Mouse (Mus musculus) heart, embryonic 13.5 days (tissue): ENCODE results near the gene Pex12. TPM values are rescaled to one million over a fixed set of nuclear protein-coding genes. Genes with fewer than 3 reads are reported as not detected.
"Not testable (repeated sequence)": the region's sequence is repeated elsewhere in the genome, so short reads cannot be mapped to it uniquely, and the experiment has no call there.

Experiments
- ATAC-seq: fragments of 200-750 bp; cut with Nextera tagmentation; 2 replicates; pipeline ENCODE4 v1.8.0; 2017; ENCODE audit warnings: moderate TSS enrichment; ENCODE audit not compliant: insufficient number of reproducible peaks, low FRiP score, low TSS enrichment; ENCODE audit errors: extremely low read depth
- H3K27ac ChIP-seq: fragments of 300-500 bp; sonication (generic); replicated peaks from 2 replicates; pipeline ENCODE4 v1.5.1; 2015; ENCODE audit warnings: moderate library complexity, mild to moderate bottlenecking, inconsistent platforms
- H3K27me3 ChIP-seq: fragments of 300-500 bp; sonication (generic); replicated peaks from 2 replicates; pipeline ENCODE4 v1.6.1; 2015; ENCODE audit warnings: mild to moderate bottlenecking, inconsistent platforms
- H3K36me3 ChIP-seq: fragments of 300-500 bp; sonication (generic); 2 replicates; pipeline ENCODE4 v1.6.1; 2015; ENCODE audit warnings: mild to moderate bottlenecking, inconsistent platforms
- H3K4me1 ChIP-seq: fragments of 300-500 bp; sonication (generic); 2 replicates; pipeline ENCODE4 v1.6.1; 2015; ENCODE audit warnings: inconsistent platforms
- H3K4me2 ChIP-seq: fragments of 300-500 bp; sonication (generic); 2 replicates; pipeline ENCODE4 v1.6.1; 2015; ENCODE audit warnings: inconsistent platforms, mild to moderate bottlenecking, moderate library complexity
- H3K4me3 ChIP-seq: fragments of 300-500 bp; sonication (generic); 2 replicates; pipeline ENCODE4 v1.5.1; 2015; ENCODE audit warnings: moderate library complexity, mild to moderate bottlenecking, inconsistent platforms
- H3K9ac ChIP-seq: fragments of 300-500 bp; sonication (generic); 2 replicates; pipeline ENCODE4 v1.6.1; 2015; ENCODE audit warnings: inconsistent platforms, mild to moderate bottlenecking, moderate library complexity
- H3K9me3 ChIP-seq: fragments of 300-500 bp; sonication (generic); 2 replicates; pipeline ENCODE4 v1.6.1; 2016; ENCODE audit warnings: inconsistent platforms
- WGBS: fragments of 180-500 bp; shearing (Covaris S2); methylation state at CpG from one replicate; pipeline ENCODE4 v1.1.7; 2015; ENCODE audit warnings: mixed read lengths; 5-methylcytosine and 5-hydroxymethylcytosine counted together
- polyA plus RNA-seq: library from polyadenylated mRNA; unstranded; fragments of >200 nt; fragmentation: Nextera tagmentation; extraction: Ambion mirVana; gene quantifications from 2 replicates; pipeline ENCODE4 v1.2.1, GENCODE M21; 2015

Pex12 gene
- polyA plus RNA-seq, 1 experiment from 2014 or later, result 8.5 TPM

GRCm38 (mm10) chr11:83257211-83257610, 45.2 kb downstream of the Pex12 start:
- not testable (repeated sequence) for H3K4me1 ChIP-seq, H3K27me3 ChIP-seq, H3K4me2 ChIP-seq, H3K4me3 ChIP-seq, H3K9me3 ChIP-seq, H3K27ac ChIP-seq, H3K36me3 ChIP-seq, H3K9ac ChIP-seq, ATAC-seq
- 33% methylated on average over 5 of the region's 5 CpGs for WGBS

Other genes with a start within 250 kb of the Pex12 start
- gene Slfn2, start 237.5 kb downstream of the Pex12 start, polyA plus RNA-seq, result 3.6 and 4.0 TPM in 2 replicates
- gene Slfn1, start 185.7 kb downstream of the Pex12 start, polyA plus RNA-seq, result 0.10 and 0.17 TPM in 2 replicates
- gene Slfn4, start 127.4 kb downstream of the Pex12 start, polyA plus RNA-seq, result not detected in 2 replicates
- gene Slfn3, start 111.3 kb downstream of the Pex12 start, polyA plus RNA-seq, result 0.98 TPM in 2 replicates
- gene Slfn14, start 15.9 kb downstream of the Pex12 start, polyA plus RNA-seq, result 0.84 and 0.88 TPM in 2 replicates
- 36.2 and 37.2 TPM in 2 replicates for gene Ap2b1, start 3.6 kb downstream of the Pex12 start, polyA plus RNA-seq
- 7.2 and 7.3 TPM in 2 replicates for gene Rasl10b, start 106.6 kb upstream of the Pex12 start, polyA plus RNA-seq
- gene Gas2l2, start 126.9 kb upstream of the Pex12 start, polyA plus RNA-seq, result 0.11 TPM in 1 of 2 replicates, not detected in the other
- gene 1700020L24Rik, start 135.1 kb upstream of the Pex12 start, polyA plus RNA-seq, result 1.4 and 2.1 TPM in 2 replicates
- 2.5 and 2.7 TPM in 2 replicates for gene Mmp28, start 160.5 kb upstream of the Pex12 start, polyA plus RNA-seq
- gene Taf15, start 170.5 kb upstream of the Pex12 start, polyA plus RNA-seq, result 9.7 and 10.5 TPM in 2 replicates
- not detected in 2 replicates for gene Heatr9, start 219.6 kb upstream of the Pex12 start, polyA plus RNA-seq
- 0.31 and 0.40 TPM in 2 replicates for gene Ccl5, start 227.9 kb upstream of the Pex12 start, polyA plus RNA-seq